ENCODE assay signal across 40 mouse cellular contexts in genomic region chr11:101926951-101927589, GRCm38 (mm10). TPM values are rescaled to one million over a fixed set of nuclear protein-coding genes. Genes with fewer than 3 reads are reported as not detected.
DNase-seq lines count a peak whose midpoint lies in the region; ATAC-seq and TF ChIP-seq lines count a peak whose summit lies in the region.
"Had no signal": no experiment of that assay in that cellular context is flagged by ENCODE, and none has a peak within 500 bp of the region (broad histone marks: within the 10 kb centered on the region; RNA-seq: fewer than 3 reads in every experiment).

No protein-coding gene starts in this region.

- no peak for TF ChIP-seq CTCF in E14TG2a.4 (conservative IDR thresholded peaks at IDR 0.05; ENCODE audit: low read length)
- no peak for TF ChIP-seq CTCF in brain, embryonic 14.5 days (IDR thresholded peaks at IDR 0.05; ENCODE audit: borderline replicate concordance, extremely low read depth, insufficient read depth, insufficient read length)

- ATAC-seq in kidney, embryonic 14.5 days (ENCODE audit: low FRiP score, low TSS enrichment), result no peak
- ATAC-seq in hindbrain, embryonic 13.5 days (ENCODE audit: low FRiP score), result no peak
- ATAC-seq: forebrain, embryonic 15.5 days; lung, postnatal 0 days; midbrain, embryonic 13.5 days had no signal

- H3K27me3 ChIP-seq in kidney, embryonic 14.5 days (ENCODE audit: control insufficient read depth, insufficient read depth, low read length), result 0 out of 2 replicates have a peak, but pooled peaks cover 2% of the 10 kb centered on the region
- peaks cover 3% of the 10 kb centered on the region; the same call in 1 of the 2 replicates for H3K27me3 ChIP-seq in E14TG2a.4 (ENCODE audit: insufficient read depth, low read length)
- peaks cover 8% of the 10 kb centered on the region; the same call in 1 of the 2 replicates for H3K27me3 ChIP-seq in hindbrain, embryonic 13.5 days
- H3K27me3 ChIP-seq: neural tube, embryonic 15.5 days; stomach, embryonic 15.5 days had no signal

- no peak overlapping the region for H3K9ac ChIP-seq in kidney, embryonic 14.5 days (ENCODE audit: low read depth, low read length)
- H3K9ac ChIP-seq in hindbrain, embryonic 13.5 days, result no peak overlapping the region
- H3K9ac ChIP-seq: forebrain, embryonic 15.5 days; heart, embryonic 12.5 days; hindbrain, embryonic 14.5 days; limb, embryonic 13.5 days; liver, embryonic 13.5 days; midbrain, embryonic 13.5 days; neural tube, embryonic 15.5 days; stomach, embryonic 15.5 days had no signal

- no peak overlapping the region for H3K4me2 ChIP-seq in kidney, embryonic 14.5 days (replicated peaks; ENCODE audit: low read depth, low read length)
- no peak overlapping the region for H3K4me2 ChIP-seq in hindbrain, embryonic 13.5 days
- H3K4me2 ChIP-seq: forebrain, embryonic 15.5 days; heart, embryonic 12.5 days; hindbrain, embryonic 14.5 days; limb, embryonic 13.5 days; liver, embryonic 13.5 days; midbrain, embryonic 13.5 days; neural tube, embryonic 15.5 days; stomach, embryonic 15.5 days had no signal

- H3K27ac ChIP-seq in kidney, embryonic 14.5 days (ENCODE audit: low read depth, low read length), result no peak overlapping the region; the same call in 1 of the 2 replicates
- no peak overlapping the region for H3K27ac ChIP-seq in hindbrain, embryonic 13.5 days
- H3K27ac ChIP-seq: forebrain, embryonic 15.5 days; gastrocnemius, adult 2 months; hindbrain, embryonic 14.5 days; limb, embryonic 13.5 days; liver, embryonic 13.5 days; midbrain, embryonic 13.5 days; neural tube, embryonic 15.5 days; stomach, embryonic 15.5 days had no signal

- H3K9me3 ChIP-seq in kidney, embryonic 14.5 days (ENCODE audit: control insufficient read depth, low read length), result no peaks in the 10 kb centered on the region
- no peaks in the 10 kb centered on the region for H3K9me3 ChIP-seq in E14TG2a.4 (ENCODE audit: low read length)
- no peaks in the 10 kb centered on the region for H3K9me3 ChIP-seq in hindbrain, embryonic 13.5 days
- H3K9me3 ChIP-seq: forebrain, embryonic 15.5 days; heart, embryonic 12.5 days; limb, embryonic 13.5 days; liver, embryonic 13.5 days; midbrain, embryonic 13.5 days; neural tube, embryonic 15.5 days; stomach, embryonic 15.5 days had no signal

- peaks cover 10% of the 10 kb centered on the region; the same call in 1 of the 2 replicates for H3K4me1 ChIP-seq in kidney, embryonic 14.5 days (ENCODE audit: control insufficient read depth, insufficient read depth, low read length)
- H3K4me1 ChIP-seq in E14TG2a.4 (replicated peaks; ENCODE audit: low read depth, low read length), result peaks cover 66% of the 10 kb centered on the region
- peaks cover 5% of the 10 kb centered on the region for H3K4me1 ChIP-seq in hindbrain, embryonic 13.5 days (replicated peaks)
- H3K4me1 ChIP-seq: forebrain, embryonic 15.5 days; liver, embryonic 13.5 days; neural tube, embryonic 15.5 days had no signal

- no peaks in the 10 kb centered on the region for H3K36me3 ChIP-seq in kidney, embryonic 14.5 days (ENCODE audit: control insufficient read depth, insufficient read depth, low read length)
- no peaks in the 10 kb centered on the region for H3K36me3 ChIP-seq in E14TG2a.4 (ENCODE audit: insufficient read depth, low read length)
- H3K36me3 ChIP-seq in hindbrain, embryonic 13.5 days, result no peaks in the 10 kb centered on the region
- H3K36me3 ChIP-seq: forebrain, embryonic 15.5 days; heart, embryonic 12.5 days; limb, embryonic 13.5 days; liver, embryonic 13.5 days; midbrain, embryonic 13.5 days; neural tube, embryonic 15.5 days; stomach, embryonic 15.5 days had no signal

- WGBS in kidney, embryonic 14.5 days, result 81% methylated on average over 10 of the region's 10 CpGs
- WGBS in hindbrain, embryonic 13.5 days, result 76% methylated on average over 10 of the region's 10 CpGs

- no peak for TF ChIP-seq POLR2A in brain, embryonic 14.5 days (IDR thresholded peaks at IDR 0.05; ENCODE audit: borderline replicate concordance, extremely low read depth, insufficient read depth, insufficient read length, poor library complexity, severe bottlenecking)

- DNase-seq in adrenal gland, postnatal 14 days, result peak; percentile 63
- no peak for DNase-seq in adrenal gland, adult 18-20 months (ENCODE audit: low spot score in 2 of 2)
- DNase-seq in kidney, postnatal 10 days, result peak; percentile 40
- DNase-seq in brain, embryonic 14.5 days (ENCODE audit: low read depth), result peak; percentile 19
- DNase-seq: cerebellum, adult 11-12 months; cerebellum, adult 9-11 months; gastrocnemius, adult 2 months; gastrocnemius, postnatal 36 days; heart, adult 18-20 months; heart, postnatal 4 days; kidney, postnatal 4 days; liver, embryonic 13.5 days; lung, adult 18-20 months; lung, postnatal 4 days; right cerebral cortex, postnatal 14 days; thymus, adult 18-20 months; thymus, postnatal 36 days had no signal

- H3K4me3 ChIP-seq in kidney, embryonic 14.5 days (ENCODE audit: low read length), result no peak overlapping the region
- peak overlapping the region; percentile 62 for H3K4me3 ChIP-seq in E14TG2a.4 (replicated peaks; ENCODE audit: low read length)
- no peak overlapping the region for H3K4me3 ChIP-seq in hindbrain, embryonic 13.5 days
- H3K4me3 ChIP-seq: forebrain, embryonic 15.5 days; gastrocnemius, adult 2 months; heart, embryonic 12.5 days; limb, embryonic 13.5 days; liver, embryonic 13.5 days; megakaryocyte, embryonic 14.5 days; midbrain, embryonic 13.5 days; neural tube, embryonic 15.5 days; stomach, embryonic 15.5 days had no signal

RNA-seq across cellular contexts. Expression of gene Meox1, which starts 32.9 kb away (rescaled TPM):
- total RNA-seq in adrenal gland, postnatal 14 days (2021), result 8.4 and 9.2 TPM in 2 replicates
- 1 to 10 TPM; 1.8 to 4.2 TPM for total RNA-seq in adrenal gland, adult 18-20 months (2021)
- 12.7 and 15.6 TPM in 2 replicates for polyA plus RNA-seq in kidney, embryonic 14.5 days (2014; fragmentation: Nextera tagmentation; extraction: Ambion mirVana)
- polyA plus RNA-seq in brain, embryonic 14.5 days (2012; rRNA removed), result 0.35 and 0.36 TPM in 2 replicates
- polyA plus RNA-seq in hindbrain, embryonic 13.5 days (2015; fragmentation: Nextera tagmentation; extraction: Ambion mirVana), result 0.43 and 0.56 TPM in 2 replicates
- total RNA-seq: monocyte, adult 5-6 weeks had no signal

RNA-seq across cellular contexts. Expression of gene Sost, which starts 39.7 kb away (rescaled TPM):
- 1.6 TPM in 1 of 2 replicates, not detected in the other for total RNA-seq in adrenal gland, postnatal 14 days (2021)
- not detected for total RNA-seq in adrenal gland, adult 18-20 months (2021)
- 0.09 and 0.73 TPM in 2 replicates for polyA plus RNA-seq in kidney, embryonic 14.5 days (2014; fragmentation: Nextera tagmentation; extraction: Ambion mirVana)
- 0.22 and 0.23 TPM in 2 replicates for polyA plus RNA-seq in brain, embryonic 14.5 days (2012; rRNA removed)
- polyA plus RNA-seq in hindbrain, embryonic 13.5 days (2015; fragmentation: Nextera tagmentation; extraction: Ambion mirVana), result 0.42 TPM in 1 of 2 replicates, not detected in the other
- total RNA-seq: gastrocnemius, adult 2 months; gastrocnemius, postnatal 36 days; layer of hippocampus, postnatal 25 days; monocyte, adult 5-6 weeks had no signal
- polyA plus RNA-seq: embryonic facial prominence, embryonic 11.5 days; forebrain, embryonic 15.5 days; hindbrain, embryonic 14.5 days; intestine, postnatal 0 days; lung, postnatal 0 days; small intestine, adult 2 months had no signal

RNA-seq across cellular contexts. Expression of gene Cfap97d1, which starts 57.0 kb away (rescaled TPM):
- total RNA-seq in adrenal gland, postnatal 14 days (2021), result not detected in 2 replicates
- total RNA-seq in adrenal gland, adult 18-20 months (2021), result not detected
- polyA plus RNA-seq in kidney, embryonic 14.5 days (2014; fragmentation: Nextera tagmentation; extraction: Ambion mirVana), result not detected in 2 replicates
- not detected in 2 replicates for polyA plus RNA-seq in brain, embryonic 14.5 days (2012; rRNA removed)
- not detected in 2 replicates for polyA plus RNA-seq in hindbrain, embryonic 13.5 days (2015; fragmentation: Nextera tagmentation; extraction: Ambion mirVana)
- total RNA-seq: gastrocnemius, adult 2 months; gastrocnemius, postnatal 36 days; heart, adult 18-20 months; heart, postnatal 4 days; layer of hippocampus, adult 8-10 months; layer of hippocampus, postnatal 25 days; left cerebral cortex, adult 8-10 months; left cerebral cortex, postnatal 36 days had no signal
- polyA plus RNA-seq: cortical plate, adult 2 months; embryonic facial prominence, embryonic 11.5 days; forebrain, embryonic 15.5 days; heart, embryonic 12.5 days; heart, postnatal 0 days; hindbrain, embryonic 14.5 days; intestine, postnatal 0 days; kidney, embryonic 16.5 days; limb, embryonic 13.5 days; liver, embryonic 13.5 days; midbrain, embryonic 13.5 days; neural tube, embryonic 15.5 days; small intestine, adult 2 months; stomach, embryonic 15.5 days had no signal

RNA-seq across cellular contexts. Expression of gene Dusp3, which starts 59.7 kb away (rescaled TPM):
- total RNA-seq in adrenal gland, postnatal 14 days (2021), result 100 and 103 TPM in 2 replicates
- total RNA-seq in adrenal gland, adult 18-20 months (2021), result 100 to 1,000 TPM; 107 to 138 TPM
- polyA plus RNA-seq in kidney, embryonic 14.5 days (2014; fragmentation: Nextera tagmentation; extraction: Ambion mirVana), result 23.3 and 25.3 TPM in 2 replicates
- 9.7 and 15.4 TPM in 2 replicates for polyA plus RNA-seq in brain, embryonic 14.5 days (2012; rRNA removed)
- polyA plus RNA-seq in hindbrain, embryonic 13.5 days (2015; fragmentation: Nextera tagmentation; extraction: Ambion mirVana), result 15.4 and 16.0 TPM in 2 replicates

Comparison
In these comparisons a context has a peak if more than half of its experiments do, and no peak if none do; other contexts are left out.
1. DNase-seq: peak in adrenal gland, postnatal 14 days (single experiment), kidney, postnatal 10 days (single experiment) and brain, embryonic 14.5 days (single experiment); none in adrenal gland, adult 18-20 months (0 of 2).